ENCODE assay signal across 8 mouse cellular contexts in genomic region chr5:124538813-124539792, GRCm38 (mm10). TPM values are rescaled to one million over a fixed set of nuclear protein-coding genes. Genes with fewer than 3 reads are reported as not detected.
DNase-seq lines count a peak whose midpoint lies in the region; ATAC-seq lines count a peak whose summit lies in the region.

No protein-coding gene starts in this region.

- H3K36me3 ChIP-seq in hindbrain, embryonic 10.5 days, result peaks cover 20% of the 10 kb centered on the region

- intact Hi-C loops in heart, postnatal 25 days (cut with DNase I), result loop anchor here (2.0 to 10.0 kb wide), 3 partner anchors 57 to 184 kb away; partner anchors contain the start of gene Snrnp35
- intact Hi-C loops in heart, postnatal 10 days (cut with DNase I), result loop anchor here (1.0 to 2.0 kb wide), 2 partner anchors 100 to 107 kb away; partner anchors contain the start of gene Kmt5a
- intact Hi-C loops in left cerebral cortex, postnatal 25 days (cut with DNase I), result loop anchor here (5.0 kb wide), 2 partner anchors 37 to 57 kb away; partner anchors contain the start of gene Snrnp35

- H3K4me1 ChIP-seq in hindbrain, embryonic 10.5 days (replicated peaks), result peaks cover 22% of the 10 kb centered on the region

- no peaks in the 10 kb centered on the region for H3K27me3 ChIP-seq in hindbrain, embryonic 10.5 days (ENCODE audit: insufficient read depth, poor library complexity, severe bottlenecking)

- no peak overlapping the region for H3K27ac ChIP-seq in hindbrain, embryonic 10.5 days

- WGBS in hindbrain, embryonic 10.5 days, result 77% methylated on average over 16 of the region's 16 CpGs

- no peak overlapping the region for H3K4me3 ChIP-seq in hindbrain, embryonic 10.5 days

- peak; percentile 35 for ATAC-seq in CD4-positive, CD25-positive, alpha-beta regulatory T cell, adult 4 months

- DNase-seq in heart, adult 11 months, result peak; percentile 92
- DNase-seq in heart, postnatal 25 days (ENCODE audit: low spot score), result no peak
- DNase-seq in c-Kit-positive CD71-negative TER-119-negative erythroid progenitor cells, embryonic 14.5 days (ENCODE audit: low read depth), result peak; percentile 74
- peak; percentile 81 for DNase-seq in heart, postnatal 10 days
- peak; percentile 61 to 87 for DNase-seq in left cerebral cortex, postnatal 25 days (ENCODE audit: low spot score in 2 of 2)
- peak; percentile 55 to 81 for DNase-seq in right cerebral cortex, adult 2 months (ENCODE audit: low spot score in 2 of 2)
- DNase-seq in hindbrain, embryonic 10.5 days (ENCODE audit: low spot score), result no peak

- H3K9me3 ChIP-seq in hindbrain, embryonic 10.5 days, result no peaks in the 10 kb centered on the region

RNA-seq across cellular contexts. Expression of gene Tmed2, which starts 1.4 kb away (rescaled TPM):
- total RNA-seq in heart, postnatal 25 days (2021), result 100 to 1,000 TPM; 165 to 178 TPM
- 10 to 100 TPM; 35.7 to 51.2 TPM for polyA plus RNA-seq in CD4-positive, CD25-positive, alpha-beta regulatory T cell, adult 4 months (2017; shearing (Covaris generic))
- 100 to 1,000 TPM; 201 to 206 TPM for total RNA-seq in heart, postnatal 10 days (2021)
- 100 to 1,000 TPM in 1 of 2 experiments, 10 to 100 TPM in 1; 96.4 to 113 TPM for total RNA-seq in left cerebral cortex, postnatal 25 days (2021)
- 396 and 457 TPM in 2 replicates for polyA plus RNA-seq in hindbrain, embryonic 10.5 days (2016; fragmentation: Nextera tagmentation; extraction: Ambion mirVana)

RNA-seq across cellular contexts. Expression of gene Rilpl1, which starts 7.9 kb away (rescaled TPM):
- total RNA-seq in heart, postnatal 25 days (2021), result 100 to 1,000 TPM; 191 to 222 TPM
- 1 to 10 TPM in 1 of 2 experiments, under 1 TPM in 1; 0.62 to 1.1 TPM for polyA plus RNA-seq in CD4-positive, CD25-positive, alpha-beta regulatory T cell, adult 4 months (2017; shearing (Covaris generic))
- total RNA-seq in heart, postnatal 10 days (2021), result 100 to 1,000 TPM; 111 to 115 TPM
- total RNA-seq in left cerebral cortex, postnatal 25 days (2021), result 10 to 100 TPM; 75.2 to 95.7 TPM
- polyA plus RNA-seq in hindbrain, embryonic 10.5 days (2016; fragmentation: Nextera tagmentation; extraction: Ambion mirVana), result 19.6 and 22.8 TPM in 2 replicates

RNA-seq across cellular contexts. Expression of gene Ddx55, which starts 13.6 kb away (rescaled TPM):
- 1 to 10 TPM; 5.4 to 6.0 TPM for total RNA-seq in heart, postnatal 25 days (2021)
- polyA plus RNA-seq in CD4-positive, CD25-positive, alpha-beta regulatory T cell, adult 4 months (2017; shearing (Covaris generic)), result 10 to 100 TPM; 17.2 to 22.9 TPM
- 1 to 10 TPM; 6.2 to 7.0 TPM for total RNA-seq in heart, postnatal 10 days (2021)
- total RNA-seq in left cerebral cortex, postnatal 25 days (2021), result 10 to 100 TPM; 22.0 to 27.9 TPM
- 19.2 and 19.6 TPM in 2 replicates for polyA plus RNA-seq in hindbrain, embryonic 10.5 days (2016; fragmentation: Nextera tagmentation; extraction: Ambion mirVana)

RNA-seq across cellular contexts. Expression of gene Eif2b1, which starts 39.8 kb away (rescaled TPM):
- total RNA-seq in heart, postnatal 25 days (2021), result 10 to 100 TPM; 27.8 to 33.3 TPM
- 10 to 100 TPM; 45.0 to 45.7 TPM for polyA plus RNA-seq in CD4-positive, CD25-positive, alpha-beta regulatory T cell, adult 4 months (2017; shearing (Covaris generic))
- total RNA-seq in heart, postnatal 10 days (2021), result 10 to 100 TPM; 39.8 to 43.6 TPM
- 10 to 100 TPM; 31.3 to 31.7 TPM for total RNA-seq in left cerebral cortex, postnatal 25 days (2021)
- 81.6 and 84.9 TPM in 2 replicates for polyA plus RNA-seq in hindbrain, embryonic 10.5 days (2016; fragmentation: Nextera tagmentation; extraction: Ambion mirVana)

RNA-seq across cellular contexts. Expression of gene Gtf2h3, which starts 39.8 kb away (rescaled TPM):
- 10 to 100 TPM; 19.8 to 22.6 TPM for total RNA-seq in heart, postnatal 25 days (2021)
- polyA plus RNA-seq in CD4-positive, CD25-positive, alpha-beta regulatory T cell, adult 4 months (2017; shearing (Covaris generic)), result 10 to 100 TPM; 57.1 to 69.8 TPM
- total RNA-seq in heart, postnatal 10 days (2021), result 10 to 100 TPM; 19.0 to 23.5 TPM
- total RNA-seq in left cerebral cortex, postnatal 25 days (2021), result 10 to 100 TPM; 26.6 to 30.5 TPM
- polyA plus RNA-seq in hindbrain, embryonic 10.5 days (2016; fragmentation: Nextera tagmentation; extraction: Ambion mirVana), result 81.4 and 98.7 TPM in 2 replicates

Comparison
In these comparisons a context has a peak if more than half of its experiments do, and no peak if none do; other contexts are left out.
1. DNase-seq: peak in heart, adult 11 months (single experiment), c-Kit-positive CD71-negative TER-119-negative erythroid progenitor cells, embryonic 14.5 days (single experiment), heart, postnatal 10 days (2 of 2), left cerebral cortex, postnatal 25 days (2 of 2) and right cerebral cortex, adult 2 months (2 of 2); none in heart, postnatal 25 days (single experiment) and hindbrain, embryonic 10.5 days (single experiment).